ENCODE assay signal across 21 mouse cellular contexts in genomic region chr2:112948931-112949330, GRCm38 (mm10).
"Had no signal": no experiment of that assay in that cellular context is flagged by ENCODE, and none has a peak within 500 bp of the region (broad histone marks: within the 10 kb centered on the region; RNA-seq: fewer than 3 reads in every experiment).

No protein-coding gene starts in this region.

- H3K27ac ChIP-seq: limb, embryonic 10.5 days; limb, embryonic 13.5 days; liver, embryonic 13.5 days; midbrain, embryonic 12.5 days; midbrain, embryonic 15.5 days; neural tube, embryonic 13.5 days; stomach, embryonic 15.5 days had no signal

- DNase-seq: kidney, adult 18-20 months; kidney, adult 9 months; kidney, postnatal 14 days; kidney, postnatal 4 days; layer of hippocampus, postnatal 36 days; liver; liver, embryonic 13.5 days; lung, adult 2 months; lung, postnatal 14 days; lung, postnatal 4 days; retina, postnatal 1 day; right cerebral cortex, postnatal 25 days; spleen, adult 18-20 months; thymus, postnatal 25 days had no signal

- H3K4me3 ChIP-seq: limb, embryonic 10.5 days; limb, embryonic 13.5 days; liver, embryonic 13.5 days; midbrain, embryonic 12.5 days; midbrain, embryonic 15.5 days; myocyte; neural tube, embryonic 13.5 days; stomach, embryonic 15.5 days had no signal
